Mouse (Mus musculus) embryonic facial prominence, embryonic 13.5 days (tissue): ENCODE data around the gene Zfp868. TPM values are rescaled to one million over a fixed set of nuclear protein-coding genes. Genes with fewer than 3 reads are reported as not detected.

ENCODE experiments used
- polyA plus RNA-seq: library from polyadenylated mRNA; unstranded; fragments of >200 nt; fragmentation: Nextera tagmentation; extraction: Ambion mirVana; gene quantifications from 2 replicates; pipeline ENCODE4 v1.2.1, GENCODE M21; 2015

Zfp868 gene
- polyA plus RNA-seq, 1 experiment from 2014 or later = 27.6 TPM

Other genes starting within 250 kb of the Zfp868 start
- gene Gm9495, start 172.0 kb downstream of the Zfp868 start, polyA plus RNA-seq = not detected in 2 replicates
- not detected in 2 replicates for gene Gm7697, start 102.6 kb downstream of the Zfp868 start, polyA plus RNA-seq
- gene Zfp964, start 28.9 kb upstream of the Zfp868 start, polyA plus RNA-seq = 2.6 and 3.8 TPM in 2 replicates
- 31.0 and 32.6 TPM in 2 replicates for gene Zfp869, start 85.2 kb upstream of the Zfp868 start, polyA plus RNA-seq
- gene Zfp963, start 124.4 kb upstream of the Zfp868 start, polyA plus RNA-seq = 6.9 and 8.9 TPM in 2 replicates
- not detected in 2 replicates for gene Gm20422, start 149.3 kb upstream of the Zfp868 start, polyA plus RNA-seq
- 46.5 and 48.1 TPM in 2 replicates for gene Atp13a1, start 165.6 kb upstream of the Zfp868 start, polyA plus RNA-seq
- 39.4 and 41.6 TPM in 2 replicates for gene Zfp866, start 165.6 kb upstream of the Zfp868 start, polyA plus RNA-seq
- gene Gmip, start 183.1 kb upstream of the Zfp868 start, polyA plus RNA-seq = 10.3 and 11.0 TPM in 2 replicates
- 0.55 and 0.58 TPM in 2 replicates for gene Lpar2, start 196.9 kb upstream of the Zfp868 start, polyA plus RNA-seq
- gene Pbx4, start 206.9 kb upstream of the Zfp868 start, polyA plus RNA-seq = 8.7 and 9.7 TPM in 2 replicates